Mouse (Mus musculus) CH12.LX (cell line): ENCODE measurements around the gene Gm10318.

Source experiments
- E2F4 ChIP-seq: IDR thresholded peaks from 2 replicates; pipeline ENCODE4 v1.6.1; 2011; ENCODE audit warnings: low read depth, low read length, improper control_type of control experiment; ENCODE audit not compliant: insufficient replicate concordance
- HCFC1 ChIP-seq: IDR thresholded peaks from 2 replicates; pipeline ENCODE4 v1.6.1; 2012; ENCODE audit warnings: low read depth, mild to moderate bottlenecking, inconsistent platforms, low read length, improper control_type of control experiment
- IRF4 ChIP-seq: IDR thresholded peaks from 2 replicates; pipeline ENCODE4 v1.6.1; 2014; ENCODE audit warnings: low read depth, mild to moderate bottlenecking, inconsistent platforms, low read length, improper control_type of control experiment
- KAT2A ChIP-seq: IDR thresholded peaks from 2 replicates; pipeline ENCODE4 v1.6.1; 2012; ENCODE audit warnings: low read length, improper control_type of control experiment, inconsistent platforms; ENCODE audit not compliant: insufficient replicate concordance
- MAX ChIP-seq: IDR thresholded peaks from 2 replicates; pipeline ENCODE4 v1.6.1; 2011; ENCODE audit warnings: low read length, improper control_type of control experiment
- SMC3 ChIP-seq: IDR thresholded peaks from 2 replicates; pipeline ENCODE4 v1.6.1; 2011; ENCODE audit warnings: low read depth, low read length, improper control_type of control experiment

DNA sequence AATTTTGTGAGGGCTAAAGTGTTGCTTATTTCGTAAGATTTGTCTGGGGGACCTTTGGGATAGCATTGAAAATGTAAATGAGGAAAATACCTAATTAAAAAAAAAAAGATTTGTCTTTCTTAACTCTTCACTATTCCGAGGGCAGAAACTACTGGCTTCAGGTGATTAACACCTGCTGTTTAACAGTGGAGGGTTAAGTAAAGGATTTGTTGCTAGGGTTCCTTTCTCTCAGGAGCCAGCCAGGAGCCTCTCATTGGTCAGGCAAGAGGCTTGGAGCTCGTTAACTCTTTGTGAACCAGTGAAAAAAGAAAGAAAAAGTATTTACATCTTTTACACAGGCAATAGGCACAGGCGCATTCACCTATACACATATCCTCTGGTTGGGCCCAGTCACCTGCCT is 33.5 kb upstream of the Gm10318 start:
- TF ChIP-seq MAX, result no peak
- TF ChIP-seq KAT2A, result no peak
- no peak for TF ChIP-seq IRF4
- TF ChIP-seq SMC3, result no peak
- no peak for TF ChIP-seq HCFC1
- TF ChIP-seq E2F4, result no peak
